Mouse (Mus musculus) MEL (cell line): ENCODE measurements around the gene Magi2. TPM values are rescaled to one million over a fixed set of nuclear protein-coding genes. Genes with fewer than 3 reads are reported as not detected.

Source experiments
- DNase-seq: peaks from one replicate; pipeline ENCODE4 v3.0.0; 2011; ENCODE audit warnings: low read depth, low spot score
- H3K27ac ChIP-seq: 2 replicates; pipeline ENCODE4 v1.5.1; 2012; ENCODE audit warnings: low read depth, mild to moderate bottlenecking, control low read depth, low read length, moderate library complexity; ENCODE audit not compliant: control insufficient read depth
- H3K27me3 ChIP-seq, 2 experiments: fragments of 150-350 bp in 1 of 2; sonication (generic) in 1 of 2; 2 replicates each; pipeline ENCODE4 v1.6.1; 2012; ENCODE audit warnings: low read length in 2 of 2, mild to moderate bottlenecking in 2 of 2, improper control_type of control experiment in 1 of 2, moderate library complexity in 1 of 2; ENCODE audit not compliant: insufficient read depth in 2 of 2, control insufficient read depth in 1 of 2
- H3K36me3 ChIP-seq, 2 experiments: 2 replicates each; pipeline ENCODE4 v1.6.1; 2012 to 2014; ENCODE audit warnings: low read length in 2 of 2, improper control_type of control experiment in 1 of 2, inconsistent platforms in 1 of 2, mild to moderate bottlenecking in 1 of 2; ENCODE audit not compliant: insufficient read depth in 2 of 2, control insufficient read depth in 1 of 2
- H3K4me1 ChIP-seq, 2 experiments: fragments of 150-350 bp in 1 of 2; sonication (generic) in 1 of 2; 2 replicates each; pipeline ENCODE4 v1.6.1; 2012; ENCODE audit warnings: low read length in 2 of 2, improper control_type of control experiment in 1 of 2, mild to moderate bottlenecking in 1 of 2; ENCODE audit not compliant: insufficient read depth in 2 of 2, control insufficient read depth in 1 of 2
- H3K4me3 ChIP-seq, 2 experiments: fragments of 150-350 bp in 1 of 2; sonication (generic) in 1 of 2; 2 replicates each; pipeline ENCODE4 v1.5.1; 2012; ENCODE audit warnings: low read depth in 2 of 2, low read length in 2 of 2, mild to moderate bottlenecking in 2 of 2, moderate library complexity in 2 of 2, control low read depth in 1 of 2, improper control_type of control experiment in 1 of 2; ENCODE audit not compliant: control insufficient read depth in 1 of 2, insufficient read depth in 1 of 2
- H3K79me2 ChIP-seq: 2 replicates; pipeline ENCODE4 v1.6.1; 2012; ENCODE audit warnings: mild to moderate bottlenecking, low read length, moderate library complexity; ENCODE audit not compliant: control insufficient read depth, poor library complexity, insufficient read depth
- H3K9ac ChIP-seq: 2 replicates; pipeline ENCODE4 v1.6.1; 2012; ENCODE audit warnings: low read depth, mild to moderate bottlenecking, control low read depth, low read length, moderate library complexity; ENCODE audit not compliant: control insufficient read depth, poor library complexity, severe bottlenecking
- H3K9me3 ChIP-seq: fragments of 150-350 bp; sonication (generic); replicated peaks from 2 replicates; pipeline ENCODE4 v1.6.1; 2012; ENCODE audit warnings: mild to moderate bottlenecking, low read length, improper control_type of control experiment, moderate library complexity; ENCODE audit not compliant: insufficient read depth
- CHD2 ChIP-seq: IDR thresholded peaks from 2 replicates; pipeline ENCODE4 v1.6.1; 2011; ENCODE audit warnings: low read length, improper control_type of control experiment
- CTCF ChIP-seq, 3 experiments: IDR thresholded peaks in 2 of 3; conservative IDR thresholded peaks in 1 of 3; 2 replicates each; pipeline ENCODE4 v1.5.1; 2011 to 2012; ENCODE audit warnings: low read length in 3 of 3, low read depth in 2 of 3, mild to moderate bottlenecking in 2 of 3, improper control_type of control experiment in 1 of 3, inconsistent platforms in 1 of 3, mixed read lengths in 1 of 3, moderate library complexity in 1 of 3; ENCODE audit not compliant: control insufficient read depth in 1 of 3, insufficient read depth in 1 of 3, poor library complexity in 1 of 3, severe bottlenecking in 1 of 3
- ELF1 ChIP-seq: IDR thresholded peaks from 2 replicates; pipeline ENCODE4 v1.6.1; 2014; ENCODE audit warnings: low read depth, mild to moderate bottlenecking, inconsistent platforms, low read length, improper control_type of control experiment, moderate library complexity
- EP300 ChIP-seq, 2 experiments: IDR thresholded peaks; 2 replicates each; pipeline ENCODE4 v1.6.1; 2011; ENCODE audit warnings: improper control_type of control experiment in 2 of 2, low read length in 2 of 2, low read depth in 1 of 2, mild to moderate bottlenecking in 1 of 2
- GATA1 ChIP-seq: IDR thresholded peaks from 2 replicates; pipeline ENCODE4 v1.6.1; 2011; ENCODE audit warnings: low read depth, low read length, improper control_type of control experiment
- HCFC1 ChIP-seq: IDR thresholded peaks from 2 replicates; pipeline ENCODE4 v1.6.1; 2012; ENCODE audit warnings: low read depth, mild to moderate bottlenecking, inconsistent platforms, low read length, improper control_type of control experiment, moderate library complexity
- MAZ ChIP-seq: IDR thresholded peaks from 2 replicates; pipeline ENCODE4 v1.6.1; 2012; ENCODE audit warnings: low read depth, mild to moderate bottlenecking, inconsistent platforms, low read length, improper control_type of control experiment
- MEF2A ChIP-seq: IDR thresholded peaks from 2 replicates; pipeline ENCODE4 v1.6.1; 2014; ENCODE audit warnings: low read depth, mild to moderate bottlenecking, inconsistent platforms, low read length, improper control_type of control experiment; ENCODE audit not compliant: poor library complexity, insufficient replicate concordance, severe bottlenecking; ENCODE audit errors: extremely low read depth
- MXI1 ChIP-seq: IDR thresholded peaks from 2 replicates; pipeline ENCODE4 v1.6.1; 2011; ENCODE audit warnings: mild to moderate bottlenecking, low read depth, low read length, improper control_type of control experiment
- MYB ChIP-seq: IDR thresholded peaks from 2 replicates; pipeline ENCODE4 v1.6.1; 2011; ENCODE audit warnings: mild to moderate bottlenecking, low read depth, low read length, improper control_type of control experiment
- MYC ChIP-seq: IDR thresholded peaks from 2 replicates; pipeline ENCODE4 v1.6.1; 2011; ENCODE audit warnings: low read depth, mild to moderate bottlenecking, low read length, improper control_type of control experiment, moderate library complexity
- NRF1 ChIP-seq: IDR thresholded peaks from 2 replicates; pipeline ENCODE4 v1.6.1; 2014; ENCODE audit warnings: low read depth, mild to moderate bottlenecking, inconsistent platforms, low read length, improper control_type of control experiment, moderate library complexity; ENCODE audit not compliant: poor library complexity, insufficient read depth, severe bottlenecking
- POLR2A ChIP-seq, 2 experiments: IDR thresholded peaks; 2 replicates each; pipeline ENCODE4 v1.6.1; 2011 to 2012; ENCODE audit warnings: low read length in 2 of 2, mild to moderate bottlenecking in 2 of 2, control low read depth in 1 of 2, improper control_type of control experiment in 1 of 2, low read depth in 1 of 2, moderate library complexity in 1 of 2; ENCODE audit not compliant: control insufficient read depth in 1 of 2, insufficient read depth in 1 of 2, poor library complexity in 1 of 2
- POLR2AphosphoS5 ChIP-seq: IDR thresholded peaks from 2 replicates; pipeline ENCODE4 v1.6.1; 2012; ENCODE audit warnings: low read depth, borderline replicate concordance, mild to moderate bottlenecking, inconsistent platforms, low read length, moderate library complexity, mixed read lengths
- RCOR1 ChIP-seq: IDR thresholded peaks from 2 replicates; pipeline ENCODE4 v1.6.1; 2012; ENCODE audit warnings: low read depth, mild to moderate bottlenecking, inconsistent platforms, low read length, improper control_type of control experiment
- TCF12 ChIP-seq: IDR thresholded peaks from 2 replicates; pipeline ENCODE4 v1.6.1; 2014; ENCODE audit warnings: low read depth, mild to moderate bottlenecking, inconsistent platforms, low read length, improper control_type of control experiment, moderate library complexity
- ZKSCAN1 ChIP-seq: IDR thresholded peaks from 2 replicates; pipeline ENCODE4 v1.6.1; 2012; ENCODE audit warnings: low read depth, mild to moderate bottlenecking, inconsistent platforms, low read length, improper control_type of control experiment, moderate library complexity
- ZMIZ1 ChIP-seq: IDR thresholded peaks from 2 replicates; pipeline ENCODE4 v1.6.1; 2012; ENCODE audit warnings: low read depth, mild to moderate bottlenecking, inconsistent platforms, low read length, improper control_type of control experiment, moderate library complexity
- ZNF384 ChIP-seq: IDR thresholded peaks from 2 replicates; pipeline ENCODE4 v1.6.1; 2012; ENCODE audit warnings: low read depth, mild to moderate bottlenecking, inconsistent platforms, low read length, improper control_type of control experiment
- polyA plus RNA-seq, 2 experiments: library from polyadenylated mRNA; stranded (reverse) in 1 of 2; unstranded in 1 of 2; fragments of >175 nt in 1 of 2; fragments of >200 nt in 1 of 2; gene quantifications; 2 replicates each; pipeline versions ENCODE4 v1.2.1 to v1.2.4; 2012; ENCODE audit warnings: low replicate concordance in 2 of 2, low read depth in 1 of 2; ENCODE audit not compliant: insufficient read length in 2 of 2, insufficient read depth in 1 of 2, missing spikeins in 1 of 2
- total RNA-seq: library from RNA; depleted of rRNA; stranded (reverse); fragments of 300-350 nt; gene quantifications from 2 replicates; pipeline ENCODE4 v1.2.3, GENCODE M21; 2012

Gene Magi2
- total and polyA plus RNA-seq, 3 experiments, result 0.46 to 0.47 TPM; not detected in 1

DNA sequence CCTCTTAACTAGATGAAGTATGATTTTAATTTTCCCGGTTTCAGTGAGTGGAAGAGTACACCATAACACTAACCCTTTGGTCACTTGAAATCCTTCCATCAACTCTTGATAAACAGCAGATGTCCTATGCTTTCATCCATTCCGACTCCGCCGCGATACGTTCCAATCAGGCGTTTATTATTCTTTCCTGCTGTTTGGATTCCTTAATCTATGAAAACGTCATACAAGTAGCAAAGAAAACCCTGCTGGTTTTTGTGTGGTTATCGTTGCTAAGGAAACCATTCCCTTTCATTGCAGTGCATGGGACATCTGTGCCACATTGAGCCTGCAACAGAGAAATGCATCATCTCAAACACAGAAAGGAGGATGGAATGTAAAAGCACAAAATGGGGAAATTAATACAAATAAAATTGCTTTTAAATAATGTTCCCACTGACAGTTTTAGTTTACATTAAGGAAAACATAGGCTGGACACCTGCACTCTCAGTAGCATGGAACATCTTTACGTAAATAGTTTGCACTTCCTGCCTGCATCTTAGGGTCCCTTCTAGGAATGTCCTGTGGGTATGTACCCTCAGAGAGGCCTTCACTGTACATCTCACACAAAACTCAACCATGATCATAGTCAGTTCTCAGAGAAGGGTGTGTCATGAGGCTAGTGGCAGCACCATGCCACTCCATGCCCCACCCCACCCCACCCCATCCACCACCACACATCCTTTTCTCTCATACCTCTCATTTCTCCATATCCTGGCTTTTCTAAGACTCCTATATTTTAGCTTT, 914.0 kb downstream of the Magi2 start:
- H3K9me3 ChIP-seq, result no peaks in the 10 kb centered on the region
- TF ChIP-seq POLR2AphosphoS5 (no peak), MEF2A (no peak), CHD2 (no peak), MAZ (no peak), TCF12 (no peak), ZNF384 (no peak), ZKSCAN1 (no peak)

DNA sequence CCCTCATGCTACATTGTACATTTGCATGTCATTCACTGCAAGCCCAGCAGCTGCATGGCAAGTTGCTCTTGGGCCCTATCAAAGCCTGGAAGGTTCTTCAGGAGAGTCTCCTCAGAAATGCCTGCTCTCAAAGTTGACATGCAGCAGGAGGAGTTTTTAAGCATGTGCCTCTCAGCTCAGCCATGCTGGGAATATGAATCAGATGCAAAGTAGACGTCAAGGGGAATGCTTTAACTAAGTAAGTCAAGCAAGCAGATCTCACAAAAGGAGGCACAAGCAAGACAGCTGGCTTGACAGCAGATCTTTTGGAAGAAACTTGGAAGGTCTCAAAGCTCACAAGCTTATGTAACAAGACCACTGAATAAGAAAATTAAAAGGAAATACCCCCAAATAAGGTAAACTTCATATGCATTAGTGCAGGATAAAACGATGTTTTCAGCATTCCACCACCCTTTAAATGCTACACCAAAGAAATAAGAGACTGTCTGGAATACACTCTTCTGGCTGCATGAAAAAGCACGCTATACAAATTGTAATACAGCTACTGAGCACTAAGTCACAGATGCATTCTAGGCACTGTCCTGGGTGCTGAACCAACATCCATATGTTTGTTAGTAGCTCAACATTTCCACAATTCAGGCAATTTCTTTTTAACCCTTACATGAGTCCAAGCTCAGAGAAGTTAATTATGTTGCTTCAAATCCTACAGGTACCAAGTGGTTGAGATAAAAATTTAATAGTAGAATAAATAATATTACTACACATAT, 926.7 kb downstream of the Magi2 start:
- Histone ChIP-seq H3K36me3 (no peaks in the 10 kb centered on the region), H3K4me3 (no peak overlapping the region), H3K27ac (no peak overlapping the region), H3K9ac (no peak overlapping the region), H3K79me2 (no peaks in the 10 kb centered on the region), H3K27me3 (no peaks in the 10 kb centered on the region), H3K9me3 (no peaks in the 10 kb centered on the region), H3K4me1 (no peaks in the 10 kb centered on the region)
- TF ChIP-seq RCOR1 (no peak), GATA1 (no peak), MYC (no peak), ZMIZ1 (no peak), MYB (no peak), HCFC1 (no peak), ELF1 (no peak), EP300 (IDR thresholded peaks at IDR 0.05; ENCODE audit: low read depth in 1 of 2, low read length in 2 of 2) (no peak), NRF1 (no peak), POLR2A (IDR thresholded peaks at IDR 0.05; ENCODE audit: control insufficient read depth in 1 of 2, insufficient read depth in 1 of 2, low read depth in 1 of 2, low read length in 2 of 2, poor library complexity in 1 of 2) (no peak), MXI1 (no peak), POLR2AphosphoS5 (no peak), CHD2 (no peak), CTCF (IDR thresholded peaks at IDR 0.05 in 2 of 3, conservative IDR thresholded peaks at IDR 0.05 in 1 of 3; ENCODE audit: control insufficient read depth in 1 of 3, insufficient read depth in 1 of 3, low read depth in 2 of 3, low read length in 3 of 3, poor library complexity in 1 of 3, severe bottlenecking in 1 of 3) (no peak)
- DNase-seq, result peak; percentile 7

More for the DNA sequence above, 914.0 kb downstream of the Magi2 start:
- Histone ChIP-seq H3K27ac (no peak overlapping the region), H3K9ac (no peak overlapping the region), H3K4me3 (no peak overlapping the region), H3K79me2 (no peaks in the 10 kb centered on the region), H3K4me1 (no peaks in the 10 kb centered on the region), H3K27me3 (no peaks in the 10 kb centered on the region), H3K36me3 (no peaks in the 10 kb centered on the region)
- no peak for DNase-seq
